Mouse (Mus musculus) testis, adult 2 months (tissue): ENCODE data around the gene Mgp.

Experiments used
- CTCF ChIP-seq: fragments of 200-500 bp; IDR thresholded peaks from 2 replicates; pipeline ENCODE4 v1.5.1; 2012; ENCODE audit warnings: low read depth, mild to moderate bottlenecking, inconsistent platforms, low read length, moderate library complexity; ENCODE audit not compliant: control insufficient read depth, insufficient read depth, insufficient replicate concordance
- POLR2A ChIP-seq: fragments of 200-500 bp; IDR thresholded peaks from 2 replicates; pipeline ENCODE4 v1.6.1; 2012; ENCODE audit warnings: low read depth, mild to moderate bottlenecking, inconsistent platforms, low read length, moderate library complexity; ENCODE audit not compliant: control insufficient read depth

DNA sequence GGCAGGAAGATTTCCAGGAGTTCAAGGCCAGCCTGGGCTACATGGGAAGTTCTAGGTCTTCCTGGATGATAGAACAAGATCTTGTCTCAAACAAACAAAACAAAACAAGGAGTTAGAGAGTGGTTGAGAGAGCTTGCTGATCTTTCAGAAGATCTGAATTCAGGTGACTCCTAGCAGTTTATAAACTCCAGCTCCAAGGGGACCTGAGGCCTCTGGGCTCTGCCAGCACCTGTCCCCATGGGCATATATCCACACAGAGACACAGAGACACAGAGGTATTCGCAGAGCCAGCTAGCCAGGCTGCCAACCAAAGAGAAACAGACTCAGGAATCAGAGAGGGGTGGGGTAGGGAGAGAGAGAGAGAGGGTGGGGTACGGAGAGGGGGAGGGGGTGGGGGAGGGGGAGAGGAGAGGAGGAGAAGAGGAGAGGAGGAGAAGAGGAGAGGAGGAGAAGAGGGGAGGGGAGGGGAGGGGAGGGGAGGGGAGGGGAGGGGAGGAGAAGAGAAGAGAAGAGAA, 37.2 kb upstream of the Mgp start:
- TF ChIP-seq CTCF, result no peak
- no peak for TF ChIP-seq POLR2A
